In genomic region chrX:73451949-73452348, GRCm38 (mm10) we compare ENCODE assay signal across 10 mouse cellular contexts. TPM values are rescaled to one million over a fixed set of nuclear protein-coding genes. Genes with fewer than 3 reads are reported as not detected.
DNase-seq lines count a peak whose midpoint lies in the region; ATAC-seq and TF ChIP-seq lines count a peak whose summit lies in the region.
"Had no signal": no experiment of that assay in that cellular context is flagged by ENCODE, and none has a peak within 500 bp of the region (broad histone marks: within the 10 kb centered on the region; RNA-seq: fewer than 3 reads in every experiment).

No protein-coding gene starts in this region.

- H3K4me3 ChIP-seq in heart, embryonic 11.5 days (ENCODE audit: low read depth, low read length), result no peak overlapping the region
- no peak overlapping the region for H3K4me3 ChIP-seq in C2C12 (ENCODE audit: insufficient read depth, poor library complexity, severe bottlenecking)
- H3K4me3 ChIP-seq in forebrain, embryonic 16.5 days (replicated peaks; ENCODE audit: low read length), result no peak overlapping the region
- H3K4me3 ChIP-seq: heart, embryonic 15.5 days; neural tube, embryonic 12.5 days had no signal

- no peaks in the 10 kb centered on the region for H3K79me2 ChIP-seq in C2C12 (ENCODE audit: control insufficient read depth, insufficient read depth)

- peaks cover 3% of the 10 kb centered on the region; the same call in 1 of the 2 replicates for H3K36me3 ChIP-seq in heart, embryonic 11.5 days (ENCODE audit: control insufficient read depth, insufficient read depth, low read length)
- peaks cover 9% of the 10 kb centered on the region for H3K36me3 ChIP-seq in C2C12 (ENCODE audit: control insufficient read depth, insufficient read depth)
- H3K36me3 ChIP-seq in forebrain, embryonic 16.5 days (ENCODE audit: control insufficient read depth, insufficient read depth), result no peaks in the 10 kb centered on the region
- H3K36me3 ChIP-seq: heart, embryonic 15.5 days; neural tube, embryonic 12.5 days had no signal

- no peaks in the 10 kb centered on the region for H3K4me1 ChIP-seq in heart, embryonic 11.5 days (ENCODE audit: control insufficient read depth, insufficient read depth, low read length)
- H3K4me1 ChIP-seq in forebrain, embryonic 16.5 days (replicated peaks; ENCODE audit: control insufficient read depth, insufficient read depth, low read length), result no peaks in the 10 kb centered on the region
- H3K4me1 ChIP-seq: neural tube, embryonic 12.5 days had no signal

- H3K9ac ChIP-seq in heart, embryonic 11.5 days (ENCODE audit: low read depth, low read length), result no peak overlapping the region
- no peak overlapping the region for H3K9ac ChIP-seq in forebrain, embryonic 16.5 days (replicated peaks; ENCODE audit: low read depth, low read length)
- H3K9ac ChIP-seq: heart, embryonic 15.5 days; neural tube, embryonic 12.5 days had no signal

- no peak overlapping the region for H3K27ac ChIP-seq in heart, embryonic 11.5 days (ENCODE audit: low read depth, low read length)
- no peak overlapping the region for H3K27ac ChIP-seq in forebrain, embryonic 16.5 days (ENCODE audit: low read length)
- H3K27ac ChIP-seq: heart, embryonic 15.5 days; neural tube, embryonic 12.5 days had no signal

- 33% methylated on average over 2 of the region's 2 CpGs for WGBS in heart, embryonic 11.5 days (ENCODE audit: insufficient replicate concordance)
- 18% methylated on average over 2 of the region's 2 CpGs for WGBS in forebrain, embryonic 16.5 days

- peak; percentile 45 to 87 for DNase-seq in heart, adult 18-20 months
- DNase-seq in brain, embryonic 14.5 days (ENCODE audit: low read depth), result peak; percentile 65
- DNase-seq in kidney, postnatal 4 days, result peak; percentile 84 to 85
- peak; percentile 36 to 59 for DNase-seq in lung, postnatal 4 days
- DNase-seq in spleen, postnatal 36 days (ENCODE audit: low spot score in 2 of 2), result peak; percentile 24 to 31

- no peaks in the 10 kb centered on the region for H3K9me3 ChIP-seq in heart, embryonic 11.5 days (replicated peaks; ENCODE audit: control insufficient read depth, low read length)
- no peaks in the 10 kb centered on the region for H3K9me3 ChIP-seq in forebrain, embryonic 16.5 days (ENCODE audit: control insufficient read depth, low read length)
- H3K9me3 ChIP-seq: heart, embryonic 15.5 days; neural tube, embryonic 12.5 days had no signal

- no peaks in the 10 kb centered on the region for H3K27me3 ChIP-seq in heart, embryonic 11.5 days (ENCODE audit: control insufficient read depth, insufficient read depth, low read length)
- no peaks in the 10 kb centered on the region for H3K27me3 ChIP-seq in C2C12 (ENCODE audit: control insufficient read depth, insufficient read depth, insufficient read length)
- no peaks in the 10 kb centered on the region for H3K27me3 ChIP-seq in forebrain, embryonic 16.5 days (replicated peaks; ENCODE audit: control insufficient read depth, insufficient read depth, low read length)
- H3K27me3 ChIP-seq: heart, embryonic 15.5 days; neural tube, embryonic 12.5 days had no signal

- peak; percentile 31 for TF ChIP-seq CTCF in C2C12 (IDR thresholded peaks at IDR 0.05; ENCODE audit: control insufficient read depth, insufficient read depth, insufficient read length)
- TF ChIP-seq CTCF in brain, embryonic 14.5 days (IDR thresholded peaks at IDR 0.05; ENCODE audit: borderline replicate concordance, extremely low read depth, insufficient read depth, insufficient read length), result peak; percentile 79

- no peak overlapping the region for H3ac ChIP-seq in C2C12 (ENCODE audit: control insufficient read depth, insufficient read length, low read depth)

- H3K79me3 ChIP-seq in C2C12 (ENCODE audit: low read depth), result no peaks in the 10 kb centered on the region

- H3K4me2 ChIP-seq in heart, embryonic 11.5 days, result no peak overlapping the region
- no peak overlapping the region for H3K4me2 ChIP-seq in forebrain, embryonic 16.5 days (ENCODE audit: low read length)
- H3K4me2 ChIP-seq: heart, embryonic 15.5 days; neural tube, embryonic 12.5 days had no signal

- TF ChIP-seq POLR2A in brain, embryonic 14.5 days (IDR thresholded peaks at IDR 0.05; ENCODE audit: borderline replicate concordance, extremely low read depth, insufficient read depth, insufficient read length, poor library complexity, severe bottlenecking), result no peak

- no peak for ATAC-seq in heart, embryonic 11.5 days (replicated peaks; ENCODE audit: insufficient number of reproducible peaks, low FRiP score, low TSS enrichment)
- 0 out of 2 replicates have a peak, but pooled peaks have one; percentile 38 for ATAC-seq in forebrain, embryonic 16.5 days

TF ChIP-seq in C2C12, 6 proteins besides CTCF, POLR2A, EP300 and RAD21:
- TF ChIP-seq MYOD1 (IDR thresholded peaks at IDR 0.05; ENCODE audit: control insufficient read depth, insufficient read length, low read depth), result no peak

RNA-seq across cellular contexts. Expression of gene Haus7, which starts 6.9 kb away (rescaled TPM):
- 1 to 10 TPM; 6.2 to 9.1 TPM for total RNA-seq in heart, adult 18-20 months (2021)
- polyA plus RNA-seq in heart, embryonic 11.5 days (2014; fragmentation: Nextera tagmentation; extraction: Ambion mirVana), result 72.7 and 82.8 TPM in 2 replicates
- polyA plus RNA-seq in C2C12 (2012; fragmentation: generic; extraction: Trizol), result 42.6 TPM
- 45.6 and 50.0 TPM in 2 replicates for polyA plus RNA-seq in brain, embryonic 14.5 days (2012; rRNA removed)
- 59.5 and 60.1 TPM in 2 replicates for polyA plus RNA-seq in forebrain, embryonic 16.5 days (2015; fragmentation: Nextera tagmentation; extraction: Ambion mirVana)

RNA-seq across cellular contexts. Expression of gene Trex2, which starts 16.8 kb away (rescaled TPM):
- not detected for total RNA-seq in heart, adult 18-20 months (2021)
- not detected in 2 replicates for polyA plus RNA-seq in heart, embryonic 11.5 days (2014; fragmentation: Nextera tagmentation; extraction: Ambion mirVana)
- polyA plus RNA-seq in C2C12 (2012; fragmentation: generic; extraction: Trizol), result not detected
- polyA plus RNA-seq in brain, embryonic 14.5 days (2012; rRNA removed), result 0.11 and 0.18 TPM in 2 replicates
- polyA plus RNA-seq in forebrain, embryonic 16.5 days (2015; fragmentation: Nextera tagmentation; extraction: Ambion mirVana), result not detected in 2 replicates
- polyA plus RNA-seq: heart, embryonic 15.5 days; neural tube, embryonic 12.5 days had no signal

RNA-seq across cellular contexts. Expression of gene Bgn, which starts 31.5 kb away (rescaled TPM):
- 100 to 1,000 TPM; 174 to 186 TPM for total RNA-seq in heart, adult 18-20 months (2021)
- 59.2 and 68.0 TPM in 2 replicates for polyA plus RNA-seq in heart, embryonic 11.5 days (2014; fragmentation: Nextera tagmentation; extraction: Ambion mirVana)
- polyA plus RNA-seq in C2C12 (2012; fragmentation: generic; extraction: Trizol), result 731 TPM
- polyA plus RNA-seq in brain, embryonic 14.5 days (2012; rRNA removed), result 39.3 and 83.1 TPM in 2 replicates
- polyA plus RNA-seq in forebrain, embryonic 16.5 days (2015; fragmentation: Nextera tagmentation; extraction: Ambion mirVana), result 14.9 and 21.1 TPM in 2 replicates

RNA-seq across cellular contexts. Expression of gene Zfp92, which starts 41.1 kb away (rescaled TPM):
- total RNA-seq in heart, adult 18-20 months (2021), result not detected
- 0.04 TPM in 1 of 2 replicates, not detected in the other for polyA plus RNA-seq in heart, embryonic 11.5 days (2014; fragmentation: Nextera tagmentation; extraction: Ambion mirVana)
- polyA plus RNA-seq in C2C12 (2012; fragmentation: generic; extraction: Trizol), result 0.02 TPM
- 1.2 and 1.3 TPM in 2 replicates for polyA plus RNA-seq in brain, embryonic 14.5 days (2012; rRNA removed)
- polyA plus RNA-seq in forebrain, embryonic 16.5 days (2015; fragmentation: Nextera tagmentation; extraction: Ambion mirVana), result 0.37 and 1.1 TPM in 2 replicates
- polyA plus RNA-seq: heart, embryonic 15.5 days had no signal

RNA-seq across cellular contexts. Expression of gene Atp2b3, which starts 50.9 kb away (rescaled TPM):
- under 1 TPM; 0.17 to 0.28 TPM for total RNA-seq in heart, adult 18-20 months (2021)
- polyA plus RNA-seq in heart, embryonic 11.5 days (2014; fragmentation: Nextera tagmentation; extraction: Ambion mirVana), result 0.10 and 0.25 TPM in 2 replicates
- not detected for polyA plus RNA-seq in C2C12 (2012; fragmentation: generic; extraction: Trizol)
- polyA plus RNA-seq in brain, embryonic 14.5 days (2012; rRNA removed), result 7.9 and 13.7 TPM in 2 replicates
- polyA plus RNA-seq in forebrain, embryonic 16.5 days (2015; fragmentation: Nextera tagmentation; extraction: Ambion mirVana), result 3.7 and 6.1 TPM in 2 replicates

Comparison
In these comparisons a context has a peak if more than half of its experiments do, and no peak if none do; other contexts are left out.
1. DNase-seq: peak in every context shown above with its lines; median percentile 84 in kidney, postnatal 4 days; 66 in heart, adult 18-20 months; 65 in brain, embryonic 14.5 days; 48 in lung, postnatal 4 days; 28 in spleen, postnatal 36 days.